Mouse (Mus musculus) gastrocnemius, adult 18-20 months (tissue): ENCODE data around the gene Zbtb20. TPM values are rescaled to one million over a fixed set of nuclear protein-coding genes. Genes with fewer than 3 reads are reported as not detected.

ENCODE experiments used
- DNase-seq: peaks from one replicate; pipeline ENCODE4 v3.0.0; 2021; ENCODE audit warnings: low spot score
- total RNA-seq, 2 experiments: library from RNA; stranded (reverse); gene quantifications; 2 replicates each; pipeline ENCODE4 v1.2.3; 2021

Gene Zbtb20
- total RNA-seq, 2 experiments from 2014 or later: 75.4 to 79.3 TPM

GRCm38 (mm10) chr16:43441392-43441791 is 565.7 kb downstream of the Zbtb20 start:
- no peak for DNase-seq

- DNase-seq: no peak
Observed at GRCm38 (mm10) chr16:43443034-43443433, 567.4 kb downstream of the Zbtb20 start.

DNA sequence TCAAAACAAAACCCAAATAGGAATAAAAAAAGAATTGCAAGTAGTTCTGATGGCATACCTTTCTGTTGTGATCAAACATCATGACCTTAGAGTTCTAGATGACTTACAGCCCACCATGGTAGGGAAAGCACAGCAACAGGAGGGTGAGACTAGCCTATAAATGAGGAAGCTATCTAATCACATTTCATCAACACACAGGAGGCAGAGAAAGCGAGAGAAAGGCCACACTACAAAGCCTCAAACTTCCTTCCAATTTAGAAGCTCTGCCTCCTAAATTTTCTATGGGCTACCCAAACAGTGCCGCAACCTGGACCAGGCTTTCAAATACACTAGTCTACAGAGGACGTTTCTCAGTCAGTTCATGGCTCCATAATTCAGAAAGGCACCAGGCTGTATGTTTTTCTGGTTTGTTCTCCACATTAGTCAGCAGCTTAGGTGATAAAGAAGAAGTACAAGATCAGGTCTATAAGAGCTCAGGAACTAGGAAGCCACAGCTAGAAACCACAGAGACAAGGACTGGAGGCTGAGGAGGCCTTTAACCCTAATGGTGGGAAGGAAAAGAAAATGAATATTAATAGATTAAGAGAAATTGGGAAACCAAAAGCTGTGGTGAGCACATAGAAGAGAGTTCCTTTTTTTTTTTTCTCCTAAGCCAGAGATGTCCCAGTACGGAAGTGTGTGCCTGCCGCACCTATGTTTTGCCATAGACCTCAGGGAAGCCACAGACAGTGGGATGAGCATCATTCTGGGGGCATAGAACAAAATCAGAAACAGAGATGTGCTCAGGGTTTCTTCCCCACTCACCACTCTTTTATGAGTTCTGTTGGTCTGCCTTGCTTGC is 572.7 kb downstream of the Zbtb20 start:
- no peak for DNase-seq

DNA sequence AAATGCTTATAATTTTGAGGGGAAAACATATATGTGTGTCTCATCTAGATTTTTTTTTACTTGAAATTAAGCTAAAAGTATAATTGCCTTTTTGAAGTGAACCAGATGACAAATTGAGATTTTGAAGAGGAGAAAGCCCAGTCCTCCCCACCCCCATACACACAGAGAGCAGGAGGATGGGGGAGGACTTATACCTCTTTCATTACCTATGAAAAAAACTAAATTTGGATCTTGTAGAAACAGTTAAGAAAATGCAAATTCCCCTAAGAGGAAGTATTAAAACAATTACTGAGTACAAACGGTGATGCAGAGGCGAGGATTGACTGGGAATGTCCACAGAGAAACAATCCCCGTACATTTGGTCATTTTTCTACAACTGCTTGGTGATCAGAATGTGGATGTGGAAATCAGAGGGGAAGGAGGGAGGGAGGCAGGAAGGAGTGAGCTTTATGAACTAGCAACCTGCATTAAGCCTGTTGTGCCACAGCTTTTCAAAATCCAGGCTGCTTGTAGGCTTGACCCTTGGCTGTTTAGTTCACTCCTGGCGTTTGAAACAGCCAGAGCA is 578.8 kb downstream of the Zbtb20 start:
- DNase-seq: no peak

DNA sequence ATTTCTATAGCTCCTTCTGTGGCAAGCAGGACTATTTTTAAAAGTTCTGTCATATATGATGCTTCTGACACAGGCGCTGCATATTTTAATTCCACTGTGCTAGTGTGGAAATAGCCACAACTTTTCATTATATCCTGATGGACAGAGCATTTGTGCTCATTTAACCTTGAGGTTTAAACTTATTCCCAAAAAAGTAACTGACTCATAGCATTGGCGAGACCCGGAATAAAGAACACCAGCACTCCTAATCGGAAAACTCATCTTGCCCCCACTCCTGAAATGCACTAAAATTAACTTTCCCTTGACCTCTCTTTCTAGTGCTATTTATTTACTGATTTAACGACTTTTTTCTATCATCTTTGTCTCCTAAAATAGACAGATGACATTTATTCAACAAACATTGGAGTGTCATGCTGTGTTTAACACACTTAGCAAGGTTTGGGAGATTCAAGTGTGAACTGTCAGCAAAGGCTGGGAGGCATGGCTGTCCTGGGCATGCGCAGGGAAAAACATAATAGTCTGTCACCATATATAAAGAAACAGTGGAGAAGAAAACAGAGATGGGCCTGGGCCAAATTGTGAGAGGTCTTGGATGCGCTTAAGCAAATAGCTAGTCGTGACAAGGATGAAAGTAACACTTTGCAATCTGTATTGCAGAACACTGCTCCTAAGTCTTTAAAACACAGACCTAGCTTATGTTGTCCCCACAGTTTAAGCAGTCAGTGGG is 580.9 kb downstream of the Zbtb20 start:
- DNase-seq: no peak

DNA sequence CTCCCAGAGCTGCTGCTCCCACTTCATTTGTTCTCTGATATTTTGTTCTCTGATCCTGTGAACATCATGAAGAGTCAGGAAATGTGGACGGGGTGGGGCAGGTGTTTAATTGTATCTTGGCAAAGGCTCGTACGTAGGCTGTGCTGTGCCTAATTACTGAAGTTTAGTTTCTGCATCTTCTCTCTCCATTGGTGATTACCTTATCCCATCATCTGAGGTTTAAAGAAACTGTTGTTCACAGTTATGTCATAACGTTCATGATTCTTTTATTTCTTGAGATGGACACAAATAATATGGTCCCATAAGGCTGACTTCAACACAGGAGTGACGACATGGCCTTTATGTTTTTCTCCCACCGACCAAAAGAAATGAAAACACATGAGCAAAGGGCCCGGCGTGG is 582.1 kb downstream of the Zbtb20 start:
- DNase-seq: no peak

DNA sequence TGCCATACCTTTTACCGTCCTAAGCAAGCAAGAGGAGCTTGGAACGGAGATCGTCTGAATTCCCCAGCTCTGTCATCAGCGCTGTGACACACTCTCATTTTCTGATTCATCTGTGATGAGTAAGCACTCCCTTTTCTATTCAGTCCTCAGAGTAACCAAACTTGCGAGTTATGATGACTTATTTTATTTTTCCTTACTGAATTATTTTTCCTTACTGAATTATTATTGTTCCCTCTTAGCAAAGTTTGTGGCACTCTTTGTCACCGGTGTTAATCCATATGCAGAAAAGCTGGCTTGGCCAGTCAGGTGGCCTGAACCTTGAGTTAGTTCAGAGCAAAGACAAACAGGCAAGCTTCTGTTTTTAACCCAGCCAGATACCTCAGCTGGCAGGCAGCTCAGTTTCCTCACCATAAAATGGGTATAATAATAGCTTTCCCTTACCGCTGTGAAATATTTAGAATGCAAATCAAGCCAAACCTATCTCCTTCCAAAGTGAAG is 583.1 kb downstream of the Zbtb20 start:
- DNase-seq: peak; percentile 54

DNA sequence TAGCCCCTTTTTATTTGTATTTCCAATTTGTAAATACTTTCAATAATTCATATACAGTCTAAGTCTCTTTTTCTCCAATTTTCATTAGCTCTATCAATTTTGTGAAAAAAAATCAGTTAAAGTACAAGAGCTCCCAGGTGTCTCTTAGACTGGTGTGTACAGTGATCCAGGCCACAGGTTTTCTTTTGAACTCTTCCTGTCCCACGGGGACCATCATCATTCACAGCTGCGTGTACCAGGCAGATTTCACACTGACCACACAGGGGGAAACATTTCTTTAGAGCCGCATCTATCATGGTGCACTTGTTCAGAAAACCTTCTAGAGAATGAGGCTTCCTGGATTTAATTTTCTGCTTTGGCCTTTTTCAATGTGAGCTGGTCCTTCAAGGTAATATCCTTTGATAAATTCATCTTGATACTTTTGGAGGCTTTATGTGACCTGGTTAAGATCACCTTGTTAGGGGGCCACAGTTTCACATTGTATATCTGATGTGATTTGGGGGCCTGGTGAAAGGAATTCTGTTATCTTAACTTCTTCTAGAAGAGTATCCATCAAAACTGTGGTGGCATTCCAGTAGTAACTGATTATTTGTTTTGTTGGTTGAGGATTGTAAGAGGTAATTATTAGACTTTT is 586.2 kb downstream of the Zbtb20 start:
- DNase-seq: no peak

- no peak for DNase-seq
Observed at GRCm38 (mm10) chr16:43462470-43463455, 587.1 kb downstream of the Zbtb20 start.

- peak; percentile 37 for DNase-seq
Observed at GRCm38 (mm10) chr16:43463684-43464475, 588.2 kb downstream of the Zbtb20 start.

- DNase-seq: peak; percentile 76
Observed at GRCm38 (mm10) chr16:43464476-43465080, 588.9 kb downstream of the Zbtb20 start.

- no peak for DNase-seq
Observed at GRCm38 (mm10) chr16:43465368-43465839, 589.7 kb downstream of the Zbtb20 start.

DNA sequence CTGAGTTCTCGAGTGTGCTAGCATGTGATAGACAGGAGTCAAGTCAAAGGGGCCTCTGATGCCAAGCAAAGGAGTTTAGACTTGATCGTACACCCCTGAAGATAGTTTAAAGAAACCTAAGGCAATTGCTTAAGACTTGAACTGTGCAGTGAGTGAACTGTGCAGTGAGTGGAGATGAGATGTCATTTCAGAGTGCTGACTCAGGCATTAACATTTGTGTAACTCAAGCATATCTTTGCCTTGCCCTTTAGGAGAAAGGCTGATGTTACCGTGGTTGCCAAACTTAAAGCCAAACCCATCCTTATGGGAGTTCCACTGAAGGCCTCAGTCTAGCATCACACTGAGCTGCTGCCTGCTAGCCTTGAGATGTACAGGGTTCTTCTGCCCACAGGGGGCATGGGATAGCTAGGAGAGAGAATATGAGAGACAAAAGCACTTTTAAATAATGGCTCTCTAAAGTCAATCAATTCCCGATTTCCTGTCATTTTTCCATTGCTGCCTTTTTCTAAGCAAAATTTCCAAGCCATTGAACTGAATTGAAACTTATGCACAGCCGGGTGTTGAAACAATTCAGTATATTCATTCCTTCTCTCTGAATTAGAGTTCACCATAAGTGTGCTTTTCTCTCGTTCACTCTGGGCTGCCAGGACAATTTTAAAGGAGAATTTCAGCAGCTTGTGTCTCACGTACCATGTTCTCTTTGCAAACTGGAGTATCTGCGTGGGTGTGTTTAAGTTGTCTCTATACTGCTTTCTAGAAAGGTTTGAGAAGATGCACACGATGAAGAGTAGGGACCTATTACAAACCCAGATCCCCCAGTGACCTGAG is 590.5 kb downstream of the Zbtb20 start:
- no peak for DNase-seq

DNA sequence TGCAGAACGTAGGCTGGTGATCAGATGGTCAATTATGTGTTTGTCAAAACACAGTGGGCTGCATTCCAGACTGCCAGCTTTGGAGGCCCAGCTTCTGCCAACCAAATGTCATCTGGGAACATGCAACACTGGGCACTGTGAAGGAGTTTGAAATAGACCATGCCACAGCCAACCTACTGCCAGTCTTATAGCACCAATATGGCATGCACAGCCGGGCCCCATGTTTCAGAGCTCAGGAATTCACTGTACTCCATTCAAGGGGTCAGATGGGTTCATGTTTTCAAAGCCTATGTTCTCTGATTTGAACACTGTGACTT is 591.0 kb downstream of the Zbtb20 start:
- DNase-seq: peak; percentile 32

- DNase-seq: no peak
Observed at GRCm38 (mm10) chr16:43471060-43471459, 595.4 kb downstream of the Zbtb20 start.

DNA sequence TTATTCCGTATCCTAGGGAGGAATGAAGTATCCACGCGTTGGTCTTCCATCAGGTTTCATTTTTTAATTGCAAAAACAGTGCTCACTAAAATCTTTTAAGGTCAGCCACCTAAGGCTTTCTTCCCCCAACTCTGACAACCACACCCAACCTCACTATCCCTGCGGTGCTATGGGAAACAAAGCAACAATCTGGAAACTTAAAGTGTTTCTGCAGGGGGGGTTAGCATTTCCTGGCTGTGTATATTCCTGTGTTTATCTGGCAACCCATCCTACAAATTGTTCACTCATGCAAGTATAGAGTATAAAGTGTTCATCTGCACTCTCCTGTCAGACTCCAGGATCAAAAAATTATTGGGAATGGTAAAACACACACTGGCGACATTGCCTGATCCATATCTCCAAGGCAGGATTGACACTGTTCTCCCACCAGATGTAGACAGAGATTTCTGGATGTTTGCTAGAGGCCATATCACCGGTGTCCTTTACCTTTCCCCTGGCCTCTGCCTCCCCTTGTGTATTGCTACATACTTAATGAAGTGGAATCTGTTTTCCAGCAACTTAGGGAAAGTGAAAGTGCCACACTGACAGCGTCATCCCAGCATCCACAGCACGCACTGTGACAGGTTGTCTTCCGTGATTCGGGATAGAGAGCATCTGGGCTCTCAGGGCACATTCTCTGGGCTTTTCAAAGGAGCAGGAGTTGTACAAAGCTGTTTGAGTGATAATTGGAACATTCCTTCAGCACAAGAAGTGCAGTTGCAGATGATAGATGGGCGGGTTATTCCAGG is 599.5 kb downstream of the Zbtb20 start:
- DNase-seq: no peak

DNA sequence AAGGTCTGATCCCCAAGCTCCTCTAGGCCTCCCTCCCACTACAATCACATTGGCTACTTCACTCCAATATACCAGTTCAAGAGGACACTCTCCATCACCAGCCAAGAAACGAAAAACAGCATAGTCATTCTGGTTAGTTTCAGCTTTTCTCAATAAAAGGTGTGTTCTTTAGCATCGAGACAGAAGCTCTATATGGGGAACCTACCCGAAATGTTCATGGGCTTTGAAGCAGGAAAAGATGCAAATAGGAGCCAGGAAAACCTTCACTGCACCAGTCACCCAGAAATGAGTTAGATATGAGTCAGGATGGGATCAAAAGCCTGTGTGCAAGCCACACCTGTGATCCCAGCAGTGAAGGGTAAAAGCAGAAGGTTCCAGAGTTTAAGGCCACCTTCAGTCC is 601.2 kb downstream of the Zbtb20 start:
- DNase-seq: no peak

DNA sequence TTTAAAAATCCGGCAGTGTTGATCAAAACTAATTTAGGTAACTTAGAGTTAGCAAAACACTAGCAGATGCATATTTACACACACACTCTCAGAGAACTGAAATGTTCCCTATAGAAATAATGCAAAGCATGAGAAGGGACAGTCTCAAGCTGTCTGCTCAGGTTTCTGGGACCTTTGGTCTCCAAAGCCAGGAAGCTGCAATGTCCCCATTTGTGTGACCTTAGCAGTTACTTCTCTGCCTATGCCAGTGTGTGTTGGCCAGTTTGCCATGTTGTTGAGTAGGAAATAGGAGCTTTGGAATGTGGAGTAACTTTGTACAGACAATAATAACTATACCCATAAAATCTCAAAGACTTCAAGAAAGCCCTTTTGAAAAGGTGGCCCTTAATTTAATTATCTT is 602.7 kb downstream of the Zbtb20 start:
- no peak for DNase-seq
